Mouse (Mus musculus) B cell, adult 67 days (primary cell): ENCODE data around the gene Tspan3. TPM values are rescaled to one million over a fixed set of nuclear protein-coding genes. Genes with fewer than 3 reads are reported as not detected.

Experiments
- total RNA-seq, 2 experiments: library from RNA; stranded (reverse); gene quantifications; 4 replicates each; pipeline ENCODE4 v1.2.4; 2023

Gene Tspan3
- total RNA-seq = 10 to 100 TPM in 1 of 2 experiments, 1 to 10 TPM in 1; 8.9 to 11.0 TPM

GRCm38 (mm10) chr9:56165377-56165776 lies at the start of gene Tspan3:
Tspan3 (minus strand) TSS chr9:56165477.

GRCm38 (mm10) chr9:56089778-56090520 lies 75.3 kb downstream of the Tspan3 start, which contains the start of gene Pstpip1:
Pstpip1 (plus strand) TSS chr9:56089962.

Other genes starting within 250 kb of the Tspan3 start
- gene Scaper, start 227.4 kb downstream of the Tspan3 start, total RNA-seq = 10 to 100 TPM; 30.4 to 31.9 TPM
- not detected for gene 4930563M21Rik, start 154.9 kb downstream of the Tspan3 start, total RNA-seq
- 10 to 100 TPM; 28.4 to 28.9 TPM for gene Rcn2, start 123.6 kb downstream of the Tspan3 start, total RNA-seq
- 100 to 1,000 TPM; 125 to 130 TPM for gene Pstpip1, start 75.5 kb downstream of the Tspan3 start, total RNA-seq